Mouse (Mus musculus) adipose tissue, adult 10 weeks (tissue): ENCODE data around the gene Psmb11. TPM values are rescaled to one million over a fixed set of nuclear protein-coding genes. Genes with fewer than 3 reads are reported as not detected.

Source experiments
- polyA plus RNA-seq: library from polyadenylated mRNA; stranded (reverse); fragments of 350-450 nt; fragmentation: Illumina TruSeq; extraction: RNeasy Lipid Tissue Mini Kit (QIAGEN cat#74804); gene quantifications from one replicate; pipeline ENCODE4 v1.2.3, GENCODE M21; 2014; ENCODE audit warnings: low read depth, low replicate concordance

Gene Psmb11
- not detected for polyA plus RNA-seq

GRCm38 (mm10) chr14:54621133-54621532, at the start of gene Psmb11:
Gene Psmb11 (plus strand): TSS chr14:54621433.

GRCm38 (mm10) chr14:54577089-54577982, 43.9 kb upstream of the Psmb11 start, which contains the start of gene Ajuba:
Gene Ajuba (minus strand): TSS chr14:54577558.

GRCm38 (mm10) chr14:54605752-54606321, 15.4 kb upstream of the Psmb11 start, which contains the start of gene 4931414P19Rik:
Gene 4931414P19Rik (minus strand): TSS chr14:54605993.

GRCm38 (mm10) chr14:54617897-54618365, 3.3 kb upstream of the Psmb11 start, which contains the start of gene Psmb5:
Gene Psmb5 (minus strand): TSS chr14:54618022.

GRCm38 (mm10) chr14:54640946-54641304, 19.7 kb downstream of the Psmb11 start, which contains the start of gene Gm17606:
Gene Gm17606 (plus strand): TSS chr14:54640952.

GRCm38 (mm10) chr14:54641305-54641969, 20.2 kb downstream of the Psmb11 start, which contains the start of gene Cdh24:
Gene Cdh24 (minus strand): TSS chr14:54641364.

Other genes starting within 250 kb of the Psmb11 start
- 6.5 TPM for gene Slc7a7, start 203.7 kb upstream of the Psmb11 start, polyA plus RNA-seq
- 215 TPM for gene Mrpl52, start 194.5 kb upstream of the Psmb11 start, polyA plus RNA-seq
- 66.6 TPM for gene Mmp14, start 189.8 kb upstream of the Psmb11 start, polyA plus RNA-seq
- gene Lrp10, start 157.3 kb upstream of the Psmb11 start, polyA plus RNA-seq, result 74.3 TPM
- gene Rem2, start 145.3 kb upstream of the Psmb11 start, polyA plus RNA-seq, result 0.63 TPM
- gene Prmt5, start 103.9 kb upstream of the Psmb11 start, polyA plus RNA-seq, result 33.9 TPM
- gene Haus4, start 66.8 kb upstream of the Psmb11 start, polyA plus RNA-seq, result 59.7 TPM
- gene Ajuba, start 43.9 kb upstream of the Psmb11 start, polyA plus RNA-seq, result 27.0 TPM
- 5.2 TPM for gene 4931414P19Rik, start 15.4 kb upstream of the Psmb11 start, polyA plus RNA-seq
- gene Psmb5, start 3.4 kb upstream of the Psmb11 start, polyA plus RNA-seq, result 157 TPM
- not detected for gene Gm17606, start 19.5 kb downstream of the Psmb11 start, polyA plus RNA-seq
- gene Cdh24, start 19.9 kb downstream of the Psmb11 start, polyA plus RNA-seq, result 3.1 TPM
- 32.2 TPM for gene 1700123O20Rik, start 64.8 kb downstream of the Psmb11 start, polyA plus RNA-seq
- gene Acin1, start 65.5 kb downstream of the Psmb11 start, polyA plus RNA-seq, result 139 TPM
- 0.12 TPM for gene Gm29776, start 77.4 kb downstream of the Psmb11 start, polyA plus RNA-seq
- gene Cebpe, start 90.7 kb downstream of the Psmb11 start, polyA plus RNA-seq, result 0.51 TPM
- 45.5 TPM for gene Slc7a8, start 160.5 kb downstream of the Psmb11 start, polyA plus RNA-seq
- 0.58 TPM for gene Rnf212b, start 192.7 kb downstream of the Psmb11 start, polyA plus RNA-seq
- gene Homez, start 249.5 kb downstream of the Psmb11 start, polyA plus RNA-seq, result 8.6 TPM